Mouse (Mus musculus): ENCODE results near the gene Syt1. TPM values are rescaled to one million over a fixed set of nuclear protein-coding genes. Genes with fewer than 3 reads are reported as not detected.

Gene Syt1
- polyA plus RNA-seq, 1 experiment: 0.27 TPM

- Histone ChIP-seq H3K27ac (ENCODE audit: control insufficient read depth, insufficient read depth, low read depth, low read length) (no peak overlapping the region), H3K4me1 (ENCODE audit: control insufficient read depth, insufficient read depth, low read length) (no peaks in the 10 kb centered on the region), H3K27me3 (ENCODE audit: control insufficient read depth, insufficient read depth, low read length) (no peaks in the 10 kb centered on the region), H3K4me3 (ENCODE audit: control insufficient read depth, low read depth, low read length) (no peak overlapping the region), H3K36me3 (ENCODE audit: control insufficient read depth, insufficient read depth, low read length) (no peaks in the 10 kb centered on the region)
- no peak for TF ChIP-seq POLR2A (IDR thresholded peaks at IDR 0.05; ENCODE audit: control insufficient read depth, low read depth, low read length)
- TF ChIP-seq CTCF (IDR thresholded peaks at IDR 0.05; ENCODE audit: control insufficient read depth, insufficient read depth, insufficient replicate concordance, low read depth, low read length): no peak
Measured at GRCm38 (mm10) chr10:108886781-108887180, 124.0 kb downstream of the Syt1 start.

GRCm38 (mm10) chr10:108885769-108886168 lies 125.0 kb downstream of the Syt1 start:
- Histone ChIP-seq H3K4me1 (ENCODE audit: control insufficient read depth, insufficient read depth, low read length) (no peaks in the 10 kb centered on the region), H3K27ac (ENCODE audit: control insufficient read depth, insufficient read depth, low read depth, low read length) (no peak overlapping the region), H3K4me3 (ENCODE audit: control insufficient read depth, low read depth, low read length) (no peak overlapping the region), H3K27me3 (ENCODE audit: control insufficient read depth, insufficient read depth, low read length) (no peaks in the 10 kb centered on the region), H3K36me3 (ENCODE audit: control insufficient read depth, insufficient read depth, low read length) (no peaks in the 10 kb centered on the region)
- TF ChIP-seq POLR2A (IDR thresholded peaks at IDR 0.05; ENCODE audit: control insufficient read depth, low read depth, low read length) (no peak), CTCF (IDR thresholded peaks at IDR 0.05; ENCODE audit: control insufficient read depth, insufficient read depth, insufficient replicate concordance, low read depth, low read length) (no peak)

- no peaks in the 10 kb centered on the region for H3K4me1 ChIP-seq (ENCODE audit: control insufficient read depth, insufficient read depth, low read length)
- no peak for TF ChIP-seq CTCF (IDR thresholded peaks at IDR 0.05; ENCODE audit: control insufficient read depth, insufficient read depth, insufficient replicate concordance, low read depth, low read length)
- TF ChIP-seq POLR2A (IDR thresholded peaks at IDR 0.05; ENCODE audit: control insufficient read depth, low read depth, low read length): no peak
- no peaks in the 10 kb centered on the region for H3K27me3 ChIP-seq (ENCODE audit: control insufficient read depth, insufficient read depth, low read length)
- no peak overlapping the region for H3K4me3 ChIP-seq (ENCODE audit: control insufficient read depth, low read depth, low read length)
- no peak overlapping the region for H3K27ac ChIP-seq (ENCODE audit: control insufficient read depth, insufficient read depth, low read depth, low read length)
- H3K36me3 ChIP-seq (ENCODE audit: control insufficient read depth, insufficient read depth, low read length): no peaks in the 10 kb centered on the region
Measured at GRCm38 (mm10) chr10:108884520-108884919, 126.3 kb downstream of the Syt1 start.

- no peaks in the 10 kb centered on the region for H3K27me3 ChIP-seq (ENCODE audit: control insufficient read depth, insufficient read depth, low read length)
- no peak overlapping the region for H3K27ac ChIP-seq (ENCODE audit: control insufficient read depth, insufficient read depth, low read depth, low read length)
- H3K4me1 ChIP-seq (ENCODE audit: control insufficient read depth, insufficient read depth, low read length): no peaks in the 10 kb centered on the region
- H3K36me3 ChIP-seq (ENCODE audit: control insufficient read depth, insufficient read depth, low read length): no peaks in the 10 kb centered on the region
- no peak for TF ChIP-seq CTCF (IDR thresholded peaks at IDR 0.05; ENCODE audit: control insufficient read depth, insufficient read depth, insufficient replicate concordance, low read depth, low read length)
- no peak for TF ChIP-seq POLR2A (IDR thresholded peaks at IDR 0.05; ENCODE audit: control insufficient read depth, low read depth, low read length)
- no peak overlapping the region for H3K4me3 ChIP-seq (ENCODE audit: control insufficient read depth, low read depth, low read length)
Measured at GRCm38 (mm10) chr10:108880372-108880771, 130.4 kb downstream of the Syt1 start.

- TF ChIP-seq CTCF (IDR thresholded peaks at IDR 0.05; ENCODE audit: control insufficient read depth, insufficient read depth, insufficient replicate concordance, low read depth, low read length) (no peak), POLR2A (IDR thresholded peaks at IDR 0.05; ENCODE audit: control insufficient read depth, low read depth, low read length) (no peak)
- Histone ChIP-seq H3K27ac (ENCODE audit: control insufficient read depth, insufficient read depth, low read depth, low read length) (no peak overlapping the region), H3K4me3 (ENCODE audit: control insufficient read depth, low read depth, low read length) (no peak overlapping the region)
Measured at GRCm38 (mm10) chr10:108875730-108876129, 135.1 kb downstream of the Syt1 start.

GRCm38 (mm10) chr10:108874687-108875086 lies 136.1 kb downstream of the Syt1 start:
- H3K27me3 ChIP-seq (ENCODE audit: control insufficient read depth, insufficient read depth, low read length): no peaks in the 10 kb centered on the region
- TF ChIP-seq CTCF (IDR thresholded peaks at IDR 0.05; ENCODE audit: control insufficient read depth, insufficient read depth, insufficient replicate concordance, low read depth, low read length): no peak
- no peak for TF ChIP-seq POLR2A (IDR thresholded peaks at IDR 0.05; ENCODE audit: control insufficient read depth, low read depth, low read length)
- H3K4me3 ChIP-seq (ENCODE audit: control insufficient read depth, low read depth, low read length): no peak overlapping the region
- no peaks in the 10 kb centered on the region for H3K4me1 ChIP-seq (ENCODE audit: control insufficient read depth, insufficient read depth, low read length)
- H3K36me3 ChIP-seq (ENCODE audit: control insufficient read depth, insufficient read depth, low read length): no peaks in the 10 kb centered on the region
- no peak overlapping the region for H3K27ac ChIP-seq (ENCODE audit: control insufficient read depth, insufficient read depth, low read depth, low read length)

More at GRCm38 (mm10) chr10:108875730-108876129, 135.1 kb downstream of the Syt1 start:
- H3K4me1 ChIP-seq (ENCODE audit: control insufficient read depth, insufficient read depth, low read length): no peaks in the 10 kb centered on the region
- H3K36me3 ChIP-seq (ENCODE audit: control insufficient read depth, insufficient read depth, low read length): no peaks in the 10 kb centered on the region
- no peaks in the 10 kb centered on the region for H3K27me3 ChIP-seq (ENCODE audit: control insufficient read depth, insufficient read depth, low read length)

- Histone ChIP-seq H3K27ac (ENCODE audit: control insufficient read depth, insufficient read depth, low read depth, low read length) (no peak overlapping the region), H3K4me1 (ENCODE audit: control insufficient read depth, insufficient read depth, low read length) (no peaks in the 10 kb centered on the region), H3K36me3 (ENCODE audit: control insufficient read depth, insufficient read depth, low read length) (no peaks in the 10 kb centered on the region), H3K27me3 (ENCODE audit: control insufficient read depth, insufficient read depth, low read length) (no peaks in the 10 kb centered on the region), H3K4me3 (ENCODE audit: control insufficient read depth, low read depth, low read length) (no peak overlapping the region)
- TF ChIP-seq CTCF (IDR thresholded peaks at IDR 0.05; ENCODE audit: control insufficient read depth, insufficient read depth, insufficient replicate concordance, low read depth, low read length) (no peak), POLR2A (IDR thresholded peaks at IDR 0.05; ENCODE audit: control insufficient read depth, low read depth, low read length) (no peak)
Measured at GRCm38 (mm10) chr10:108872359-108872758, 138.4 kb downstream of the Syt1 start.

GRCm38 (mm10) chr10:108870586-108870985 lies 140.2 kb downstream of the Syt1 start:
- no peak for TF ChIP-seq POLR2A (IDR thresholded peaks at IDR 0.05; ENCODE audit: control insufficient read depth, low read depth, low read length)
- no peak for TF ChIP-seq CTCF (IDR thresholded peaks at IDR 0.05; ENCODE audit: control insufficient read depth, insufficient read depth, insufficient replicate concordance, low read depth, low read length)
- Histone ChIP-seq H3K27me3 (ENCODE audit: control insufficient read depth, insufficient read depth, low read length) (no peaks in the 10 kb centered on the region), H3K36me3 (ENCODE audit: control insufficient read depth, insufficient read depth, low read length) (no peaks in the 10 kb centered on the region), H3K27ac (ENCODE audit: control insufficient read depth, insufficient read depth, low read depth, low read length) (no peak overlapping the region), H3K4me1 (ENCODE audit: control insufficient read depth, insufficient read depth, low read length) (no peaks in the 10 kb centered on the region), H3K4me3 (ENCODE audit: control insufficient read depth, low read depth, low read length) (no peak overlapping the region)

Measured in testis, adult 2 months (tissue).